Mouse (Mus musculus) neural tube, embryonic 15.5 days (tissue): ENCODE results near the gene Rbfox1. TPM values are rescaled to one million over a fixed set of nuclear protein-coding genes. Genes with fewer than 3 reads are reported as not detected.

ENCODE experiments used
- ATAC-seq: fragments of 200-750 bp; cut with Nextera tagmentation; 2 replicates; pipeline ENCODE4 v1.8.0; 2017; ENCODE audit warnings: mild to moderate bottlenecking, moderate TSS enrichment, moderate library complexity; ENCODE audit not compliant: low FRiP score
- H3K27ac ChIP-seq: fragments of 300-500 bp; sonication (generic); replicated peaks from 2 replicates; pipeline ENCODE4 v1.5.1; 2015; ENCODE audit warnings: mild to moderate bottlenecking, inconsistent platforms
- H3K27me3 ChIP-seq: fragments of 300-500 bp; sonication (generic); replicated peaks from 2 replicates; pipeline ENCODE4 v1.6.1; 2015; ENCODE audit warnings: inconsistent platforms
- H3K36me3 ChIP-seq: fragments of 300-500 bp; sonication (generic); 2 replicates; pipeline ENCODE4 v1.6.1; 2015; ENCODE audit warnings: inconsistent platforms
- H3K4me1 ChIP-seq: fragments of 300-500 bp; sonication (generic); 2 replicates; pipeline ENCODE4 v1.6.1; 2015; ENCODE audit warnings: inconsistent platforms
- H3K4me2 ChIP-seq: fragments of 300-500 bp; sonication (generic); 2 replicates; pipeline ENCODE4 v1.6.1; 2015; ENCODE audit warnings: inconsistent platforms, mild to moderate bottlenecking, moderate library complexity
- H3K4me3 ChIP-seq: fragments of 300-500 bp; sonication (generic); replicated peaks from 2 replicates; pipeline ENCODE4 v1.5.1; 2015; ENCODE audit warnings: mild to moderate bottlenecking, inconsistent platforms
- H3K9ac ChIP-seq: fragments of 300-500 bp; sonication (generic); replicated peaks from 2 replicates; pipeline ENCODE4 v1.6.1; 2015; ENCODE audit warnings: mild to moderate bottlenecking, inconsistent platforms
- H3K9me3 ChIP-seq: fragments of 300-500 bp; sonication (generic); replicated peaks from 2 replicates; pipeline ENCODE4 v1.6.1; 2016; ENCODE audit warnings: inconsistent platforms
- WGBS: fragments of 180-500 bp; shearing (Covaris S2); methylation state at CpG from one replicate; pipeline ENCODE4 v1.1.7; 2015; ENCODE audit warnings: mixed read lengths; 5-methylcytosine and 5-hydroxymethylcytosine counted together
- polyA plus RNA-seq: library from polyadenylated mRNA; unstranded; fragments of >200 nt; fragmentation: Nextera tagmentation; extraction: Ambion mirVana; gene quantifications from 2 replicates; pipeline ENCODE4 v1.2.1, GENCODE M21; 2015

The Rbfox1 gene
- polyA plus RNA-seq, 1 experiment from 2014 or later: 351 TPM

DNA sequence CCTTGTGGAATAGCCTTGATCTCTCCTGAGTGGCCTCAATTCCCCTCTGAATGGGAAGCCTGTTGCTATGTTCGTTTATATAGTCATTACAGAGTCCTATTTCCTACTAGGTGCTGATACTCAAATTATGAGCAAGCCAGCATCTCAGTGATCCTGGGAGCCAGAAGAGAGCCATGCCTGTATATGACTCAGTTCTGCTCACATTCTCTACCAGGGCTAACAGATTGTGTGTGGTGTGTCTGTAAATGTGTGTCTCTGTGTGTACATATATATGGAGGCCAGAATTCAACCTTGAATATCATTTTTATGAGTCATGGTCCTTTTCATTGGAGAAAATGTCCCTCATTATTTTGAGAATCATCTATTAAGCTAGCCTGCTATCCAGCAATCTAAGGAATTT is 755.2 kb downstream of the Rbfox1 start:
- WGBS: 57% methylated on average over 1 of the region's 1 CpGs
- ATAC-seq: no peak
- Histone ChIP-seq H3K9me3 (no peaks in the 10 kb centered on the region), H3K36me3 (no peaks in the 10 kb centered on the region), H3K27ac (no peak overlapping the region), H3K4me3 (no peak overlapping the region), H3K4me1 (no peaks in the 10 kb centered on the region), H3K27me3 (no peaks in the 10 kb centered on the region), H3K9ac (no peak overlapping the region), H3K4me2 (no peak overlapping the region)

- Histone ChIP-seq H3K27me3 (no peaks in the 10 kb centered on the region), H3K4me1 (peaks cover 12% of the 10 kb centered on the region), H3K4me3 (no peak overlapping the region), H3K27ac (peak overlapping the region; percentile 72), H3K9ac (no peak overlapping the region), H3K9me3 (no peaks in the 10 kb centered on the region), H3K36me3 (no peaks in the 10 kb centered on the region), H3K4me2 (no peak overlapping the region)
- 9% methylated on average over 5 of the region's 5 CpGs for WGBS
- peak; percentile 63 for ATAC-seq
Observed at GRCm38 (mm10) chr16:6646941-6647340, 761.8 kb downstream of the Rbfox1 start.

DNA sequence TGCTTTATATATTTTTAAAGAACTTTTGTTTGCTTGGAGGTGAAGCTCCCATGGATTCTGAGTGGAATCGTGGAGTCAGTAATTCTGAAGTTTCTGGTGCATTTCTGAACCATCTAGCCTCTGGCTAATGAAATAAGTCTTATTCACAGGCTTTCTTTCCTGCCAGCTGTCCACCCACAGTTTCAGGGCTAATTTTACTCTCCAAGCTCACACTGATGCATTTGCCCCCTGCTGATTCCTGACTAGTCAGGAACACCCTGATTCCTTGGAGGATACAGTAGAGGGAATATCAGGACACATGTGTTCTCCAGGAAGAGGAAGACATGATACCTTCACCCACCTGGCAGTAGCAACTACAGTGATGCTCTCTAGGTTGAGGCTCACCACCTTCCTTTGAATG is 763.6 kb downstream of the Rbfox1 start:
- no peaks in the 10 kb centered on the region for H3K9me3 ChIP-seq
- H3K4me2 ChIP-seq: no peak overlapping the region
- H3K27me3 ChIP-seq: no peaks in the 10 kb centered on the region
- H3K4me3 ChIP-seq: no peak overlapping the region
- peaks cover 12% of the 10 kb centered on the region for H3K4me1 ChIP-seq
- WGBS: 85% methylated on average over 1 of the region's 1 CpGs
- no peaks in the 10 kb centered on the region for H3K36me3 ChIP-seq
- H3K9ac ChIP-seq: no peak overlapping the region
- no peak for ATAC-seq
- no peak overlapping the region for H3K27ac ChIP-seq

DNA sequence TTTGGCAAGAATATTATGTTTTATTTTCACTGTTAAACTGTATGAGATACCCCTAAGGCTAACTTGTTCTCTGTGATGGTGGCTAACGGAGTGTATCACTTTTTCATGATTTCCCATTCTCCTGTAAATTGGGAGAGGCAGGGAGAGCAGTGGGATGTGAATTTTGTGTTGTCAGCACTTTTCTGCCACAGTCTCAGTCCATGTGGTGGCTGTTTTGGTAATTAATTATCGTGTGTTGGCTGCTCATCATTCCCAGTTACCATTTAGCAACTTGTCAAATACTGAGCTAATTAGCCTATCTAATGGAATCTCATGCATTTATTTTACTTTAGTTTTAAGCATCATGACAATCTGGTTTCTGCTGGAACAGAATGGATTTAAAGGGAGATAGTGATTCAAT is 773.4 kb downstream of the Rbfox1 start:
- Histone ChIP-seq H3K4me1 (peaks cover 3% of the 10 kb centered on the region; the same call in 1 of the 2 replicates), H3K4me3 (no peak overlapping the region), H3K4me2 (no peak overlapping the region), H3K9me3 (peaks cover 4% of the 10 kb centered on the region; the same call in 1 of the 2 replicates), H3K9ac (no peak overlapping the region), H3K27me3 (no peaks in the 10 kb centered on the region), H3K36me3 (no peaks in the 10 kb centered on the region), H3K27ac (no peak overlapping the region)
- 73% methylated on average over 2 of the region's 2 CpGs for WGBS
- ATAC-seq: no peak

GRCm38 (mm10) chr16:6686076-6686757 is 801.1 kb downstream of the Rbfox1 start:
- ATAC-seq: no peak
- Histone ChIP-seq H3K4me3 (no peak overlapping the region), H3K36me3 (no peaks in the 10 kb centered on the region), H3K27ac (no peak overlapping the region), H3K9ac (no peak overlapping the region), H3K9me3 (no peaks in the 10 kb centered on the region), H3K27me3 (no peaks in the 10 kb centered on the region), H3K4me2 (no peak overlapping the region), H3K4me1 (peaks cover 6% of the 10 kb centered on the region)
- WGBS: 93% methylated on average over 1 of the region's 1 CpGs

- Histone ChIP-seq H3K27me3 (no peaks in the 10 kb centered on the region), H3K4me2 (no peak overlapping the region), H3K36me3 (no peaks in the 10 kb centered on the region), H3K4me1 (no peaks in the 10 kb centered on the region), H3K4me3 (no peak overlapping the region), H3K9ac (no peak overlapping the region), H3K27ac (peak overlapping the region; percentile 43), H3K9me3 (no peaks in the 10 kb centered on the region)
- no peak for ATAC-seq
- 73% methylated on average over 5 of the region's 5 CpGs for WGBS
Observed at GRCm38 (mm10) chr16:6704847-6705246, 819.7 kb downstream of the Rbfox1 start.

DNA sequence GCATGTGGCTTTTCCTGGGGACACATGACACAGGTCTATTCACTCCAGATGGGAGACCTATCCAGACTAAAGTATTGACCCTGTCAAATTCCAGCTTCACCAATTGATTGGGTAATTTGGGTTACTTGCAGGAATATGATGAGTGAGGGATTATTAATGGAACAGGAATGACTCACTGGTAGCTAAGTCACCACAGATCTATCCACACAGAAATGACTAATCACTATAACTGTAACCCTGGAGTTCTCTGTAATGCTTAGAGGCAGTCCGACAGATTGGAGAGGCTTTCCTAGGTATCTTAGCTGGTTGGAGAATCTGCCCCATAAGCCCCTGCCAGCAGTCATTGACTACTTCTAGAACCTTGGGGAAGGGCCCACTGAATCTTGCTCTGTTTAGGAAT is 827.2 kb downstream of the Rbfox1 start:
- WGBS: 96% methylated on average over 1 of the region's 1 CpGs
- Histone ChIP-seq H3K27me3 (no peaks in the 10 kb centered on the region), H3K9ac (no peak overlapping the region), H3K9me3 (no peaks in the 10 kb centered on the region), H3K4me3 (no peak overlapping the region), H3K27ac (no peak overlapping the region), H3K4me2 (no peak overlapping the region), H3K36me3 (no peaks in the 10 kb centered on the region), H3K4me1 (peaks cover 8% of the 10 kb centered on the region)
- ATAC-seq: no peak

- Histone ChIP-seq H3K9me3 (no peaks in the 10 kb centered on the region), H3K4me3 (no peak overlapping the region), H3K27me3 (no peaks in the 10 kb centered on the region), H3K27ac (no peak overlapping the region), H3K4me1 (peaks cover 16% of the 10 kb centered on the region), H3K9ac (no peak overlapping the region), H3K4me2 (no peak overlapping the region), H3K36me3 (no peaks in the 10 kb centered on the region)
- WGBS: 96% methylated on average over 4 of the region's 4 CpGs
- no peak for ATAC-seq
Observed at GRCm38 (mm10) chr16:6715245-6715644, 830.1 kb downstream of the Rbfox1 start.

DNA sequence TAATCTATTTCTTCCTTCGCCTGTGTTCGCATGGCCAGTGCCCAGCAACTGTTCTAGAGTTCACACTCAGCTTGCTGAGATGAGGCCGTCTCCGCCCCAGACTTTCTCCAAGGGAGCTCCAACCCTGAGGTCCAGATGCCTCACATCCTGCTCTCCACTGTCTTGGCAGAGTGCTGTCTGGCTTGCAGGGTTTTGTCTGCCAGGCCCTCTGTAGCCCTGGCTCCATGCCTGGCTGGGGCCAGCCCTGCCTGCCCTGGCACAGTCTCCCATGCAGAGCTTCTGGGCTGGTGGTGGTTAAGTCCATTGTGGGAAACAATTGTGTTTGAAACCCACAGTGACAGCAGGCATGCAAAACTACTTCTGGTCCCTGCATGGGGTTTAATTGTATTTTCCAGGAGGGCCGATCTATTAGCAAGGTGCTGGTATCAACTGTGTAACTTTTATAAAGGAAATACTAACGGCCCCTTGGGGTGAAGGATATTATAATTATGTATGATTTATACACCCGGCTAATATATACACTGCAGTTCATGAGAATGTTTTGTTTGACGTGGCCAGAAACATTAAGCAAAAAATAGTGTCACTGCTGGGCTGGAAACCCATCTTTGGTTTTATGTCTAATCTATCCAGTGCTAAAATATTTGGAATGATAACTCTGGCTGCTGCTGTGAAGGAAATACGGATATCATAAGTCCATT is 831.2 kb downstream of the Rbfox1 start:
- Histone ChIP-seq H3K27me3 (no peaks in the 10 kb centered on the region), H3K4me1 (peaks cover 16% of the 10 kb centered on the region), H3K9me3 (no peaks in the 10 kb centered on the region), H3K4me3 (no peak overlapping the region), H3K27ac (0 out of 2 replicates have a peak overlapping the region, but pooled peaks have one; percentile 2), H3K9ac (no peak overlapping the region), H3K4me2 (no peak overlapping the region), H3K36me3 (no peaks in the 10 kb centered on the region)
- WGBS: 67% methylated on average over 9 of the region's 9 CpGs
- peak; percentile 78 for ATAC-seq

DNA sequence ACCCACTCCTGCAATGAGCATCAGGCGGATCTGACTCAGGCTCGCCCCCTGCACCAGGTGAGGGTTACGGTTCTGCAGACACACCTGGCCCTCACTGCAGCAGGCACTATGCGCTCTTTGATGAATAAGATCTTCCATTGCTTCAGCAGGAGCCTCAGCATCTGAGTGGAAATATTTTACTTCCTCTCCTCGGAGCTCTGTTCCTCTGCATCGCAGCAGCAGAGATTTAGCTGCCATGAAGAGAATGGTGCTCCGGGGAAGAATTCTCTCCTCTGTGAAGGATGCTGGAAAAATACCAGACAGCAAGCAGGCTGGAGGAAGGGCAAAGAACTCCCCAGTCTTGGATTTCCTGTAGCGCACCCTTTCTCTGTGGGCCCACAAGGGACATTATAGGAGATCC is 833.9 kb downstream of the Rbfox1 start:
- H3K27ac ChIP-seq: peak overlapping the region; percentile 80
- H3K9me3 ChIP-seq: no peaks in the 10 kb centered on the region
- H3K27me3 ChIP-seq: no peaks in the 10 kb centered on the region
- no peaks in the 10 kb centered on the region for H3K36me3 ChIP-seq
- no peak for ATAC-seq
- no peak overlapping the region for H3K4me3 ChIP-seq
- WGBS: 51% methylated on average over 8 of the region's 8 CpGs
- no peak overlapping the region for H3K9ac ChIP-seq
- H3K4me2 ChIP-seq: no peak overlapping the region
- H3K4me1 ChIP-seq: peaks cover 18% of the 10 kb centered on the region

DNA sequence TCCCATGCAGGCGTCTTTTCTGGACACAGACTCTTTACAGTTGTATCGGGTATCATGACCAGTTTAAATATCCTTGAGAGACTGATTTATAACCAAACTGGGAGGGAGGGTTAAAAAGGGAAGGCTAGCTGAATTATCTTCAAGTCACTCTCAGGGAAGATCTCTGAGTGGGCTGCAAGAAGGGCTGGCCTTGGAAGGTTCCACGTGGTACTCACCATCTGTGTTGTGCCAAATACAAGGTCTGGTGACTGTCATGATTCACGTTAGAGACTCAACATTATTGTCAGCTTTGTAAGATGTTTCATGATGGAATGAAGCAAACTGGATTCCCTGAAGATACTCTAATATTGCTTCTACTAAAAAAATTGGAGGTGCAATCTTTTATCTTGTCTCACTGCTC is 847.5 kb downstream of the Rbfox1 start:
- no peaks in the 10 kb centered on the region for H3K27me3 ChIP-seq
- H3K9me3 ChIP-seq: no peaks in the 10 kb centered on the region
- ATAC-seq: no peak
- no peak overlapping the region for H3K27ac ChIP-seq
- H3K4me2 ChIP-seq: no peak overlapping the region
- no peaks in the 10 kb centered on the region for H3K4me1 ChIP-seq
- H3K9ac ChIP-seq: no peak overlapping the region
- 75% methylated on average over 4 of the region's 4 CpGs for WGBS
- H3K36me3 ChIP-seq: no peaks in the 10 kb centered on the region
- no peak overlapping the region for H3K4me3 ChIP-seq

DNA sequence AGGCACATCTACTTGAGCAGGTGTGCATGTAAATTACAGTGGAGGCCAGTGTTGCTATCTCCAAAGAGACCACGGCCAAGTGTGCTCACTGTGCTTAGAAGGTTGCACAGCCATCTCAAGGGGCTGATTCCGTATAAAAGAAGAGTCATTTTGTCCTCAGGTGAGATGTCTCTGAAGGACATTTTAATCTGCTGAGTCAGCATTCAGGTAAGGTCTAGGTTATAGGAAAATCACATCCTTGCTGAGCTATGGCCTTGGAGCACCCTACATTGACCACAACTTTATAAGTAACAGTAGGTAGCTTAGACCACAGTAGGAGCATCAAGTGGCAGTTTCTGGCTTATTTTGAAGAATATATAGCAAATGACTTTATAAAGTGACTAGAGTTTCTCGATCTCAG is 848.3 kb downstream of the Rbfox1 start:
- Histone ChIP-seq H3K27ac (no peak overlapping the region), H3K9me3 (no peaks in the 10 kb centered on the region), H3K4me1 (no peaks in the 10 kb centered on the region), H3K4me3 (no peak overlapping the region), H3K4me2 (no peak overlapping the region), H3K36me3 (no peaks in the 10 kb centered on the region), H3K27me3 (no peaks in the 10 kb centered on the region), H3K9ac (no peak overlapping the region)
- ATAC-seq: no peak
- 91% methylated on average over 3 of the region's 3 CpGs for WGBS
